Mouse (Mus musculus): Measurements from ENCODE around the gene Prrc2b.

DNA sequence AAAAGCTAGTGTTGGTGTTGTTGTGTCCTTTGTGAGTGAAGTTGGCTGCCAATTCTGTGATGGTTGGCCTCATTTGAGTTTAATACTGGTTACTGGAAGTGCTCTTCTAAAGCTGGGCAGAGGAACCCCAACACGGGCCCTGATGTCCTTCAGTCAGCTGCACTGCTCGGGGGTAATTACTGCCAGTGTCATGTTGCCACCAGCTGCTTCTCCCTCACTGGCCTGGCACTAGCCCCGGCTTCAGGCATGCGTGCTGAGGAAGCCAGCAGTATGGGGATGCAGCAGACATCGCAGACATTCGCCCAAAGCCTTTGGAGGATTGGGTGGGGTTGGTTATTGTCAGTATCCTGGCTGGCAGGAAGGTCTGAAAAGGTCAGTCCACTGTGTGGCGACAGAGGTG lies 36.8 kb downstream of the Prrc2b start:
- TF ChIP-seq GATA1 (IDR thresholded peaks at IDR 0.05; ENCODE audit: low read length) (no peak), TAL1 (IDR thresholded peaks at IDR 0.05; ENCODE audit: low read length) (no peak)
